Comparison of ENCODE assay signal across 23 mouse cellular contexts in genomic region chr12:32007040-32007439, GRCm38 (mm10). TPM values are rescaled to one million over a fixed set of nuclear protein-coding genes. Genes with fewer than 3 reads are reported as not detected.
DNase-seq lines count a peak whose midpoint lies in the region; ATAC-seq lines count a peak whose summit lies in the region.
"Had no signal": no experiment of that assay in that cellular context is flagged by ENCODE, and none has a peak within 500 bp of the region (broad histone marks: within the 10 kb centered on the region; RNA-seq: fewer than 3 reads in every experiment).

No protein-coding gene starts in this region.

- WGBS in heart, embryonic 11.5 days (ENCODE audit: insufficient replicate concordance), result 89% methylated on average over 8 of the region's 8 CpGs
- WGBS in midbrain, embryonic 11.5 days, result 91% methylated on average over 8 of the region's 8 CpGs
- WGBS in midbrain, embryonic 14.5 days, result 86% methylated on average over 8 of the region's 8 CpGs

- peak; percentile 67 for DNase-seq in heart, adult 11 months
- DNase-seq in midbrain, embryonic 11.5 days (ENCODE audit: low spot score, missing footprints), result peak; percentile 75
- no peak for DNase-seq in midbrain, embryonic 14.5 days
- peak; percentile 14 for DNase-seq in thymus, postnatal 0 days (ENCODE audit: low spot score)
- DNase-seq in thymus, postnatal 25 days, result no peak
- DNase-seq: adrenal gland, adult 2 months; adrenal gland, postnatal 10 days; adrenal gland, postnatal 25 days; cerebellum, adult 11 months; cerebellum, adult 18-20 months; cerebellum, adult 8-10 months; cerebellum, adult 9-11 months; cerebellum, postnatal 14 days; cerebellum, postnatal 36 days; embryo, embryonic 11 days had no signal

- H3K9me3 ChIP-seq in heart, embryonic 11.5 days (replicated peaks; ENCODE audit: control insufficient read depth, low read length), result no peaks in the 10 kb centered on the region
- H3K9me3 ChIP-seq in midbrain, embryonic 11.5 days (ENCODE audit: control insufficient read depth, low read length), result no peaks in the 10 kb centered on the region
- H3K9me3 ChIP-seq in midbrain, embryonic 14.5 days (ENCODE audit: control insufficient read depth, low read length), result no peaks in the 10 kb centered on the region
- H3K9me3 ChIP-seq: embryonic facial prominence, embryonic 15.5 days had no signal

- no peak overlapping the region for H3K9ac ChIP-seq in heart, embryonic 11.5 days (ENCODE audit: low read depth, low read length)
- H3K9ac ChIP-seq in midbrain, embryonic 11.5 days (ENCODE audit: low read length), result no peak overlapping the region
- no peak overlapping the region for H3K9ac ChIP-seq in midbrain, embryonic 14.5 days (replicated peaks; ENCODE audit: low read length)
- H3K9ac ChIP-seq: embryonic facial prominence, embryonic 13.5 days; embryonic facial prominence, embryonic 15.5 days; forebrain, embryonic 12.5 days had no signal

- no peaks in the 10 kb centered on the region for H3K4me1 ChIP-seq in heart, embryonic 11.5 days (ENCODE audit: control insufficient read depth, insufficient read depth, low read length)
- no peaks in the 10 kb centered on the region for H3K4me1 ChIP-seq in midbrain, embryonic 11.5 days (ENCODE audit: control insufficient read depth, insufficient read depth, low read length)
- H3K4me1 ChIP-seq in midbrain, embryonic 14.5 days (ENCODE audit: control insufficient read depth, insufficient read depth, low read length), result no peaks in the 10 kb centered on the region
- H3K4me1 ChIP-seq: embryonic facial prominence, embryonic 15.5 days; forebrain, embryonic 12.5 days had no signal

- H3K4me2 ChIP-seq in heart, embryonic 11.5 days, result no peak overlapping the region
- H3K4me2 ChIP-seq in midbrain, embryonic 11.5 days, result no peak overlapping the region
- no peak overlapping the region for H3K4me2 ChIP-seq in midbrain, embryonic 14.5 days (ENCODE audit: low read length)
- H3K4me2 ChIP-seq: embryonic facial prominence, embryonic 13.5 days; embryonic facial prominence, embryonic 15.5 days; forebrain, embryonic 12.5 days had no signal

- H3K4me3 ChIP-seq in heart, embryonic 11.5 days (ENCODE audit: low read depth, low read length), result no peak overlapping the region
- H3K4me3 ChIP-seq in midbrain, embryonic 11.5 days (ENCODE audit: low read depth, low read length), result no peak overlapping the region
- H3K4me3 ChIP-seq in midbrain, embryonic 14.5 days (replicated peaks; ENCODE audit: low read depth, low read length), result no peak overlapping the region
- H3K4me3 ChIP-seq: embryonic facial prominence, embryonic 13.5 days; embryonic facial prominence, embryonic 15.5 days; erythroblast, embryonic 14.5 days; forebrain, embryonic 10.5 days; forebrain, embryonic 12.5 days had no signal

- no peaks in the 10 kb centered on the region for H3K36me3 ChIP-seq in heart, embryonic 11.5 days (ENCODE audit: control insufficient read depth, insufficient read depth, low read length)
- H3K36me3 ChIP-seq in midbrain, embryonic 11.5 days (ENCODE audit: control insufficient read depth, insufficient read depth, low read length), result no peaks in the 10 kb centered on the region
- H3K36me3 ChIP-seq in midbrain, embryonic 14.5 days (ENCODE audit: control insufficient read depth, insufficient read depth, low read length), result no peaks in the 10 kb centered on the region
- H3K36me3 ChIP-seq: embryonic facial prominence, embryonic 15.5 days; forebrain, embryonic 10.5 days; forebrain, embryonic 12.5 days had no signal

- ATAC-seq in heart, embryonic 11.5 days (replicated peaks; ENCODE audit: insufficient number of reproducible peaks, low FRiP score, low TSS enrichment), result no peak
- ATAC-seq in midbrain, embryonic 11.5 days (ENCODE audit: low FRiP score), result no peak
- no peak for ATAC-seq in midbrain, embryonic 14.5 days (ENCODE audit: low FRiP score, low TSS enrichment)
- ATAC-seq: forebrain, embryonic 14.5 days; forebrain, embryonic 16.5 days had no signal

- no peaks in the 10 kb centered on the region for H3K27me3 ChIP-seq in heart, embryonic 11.5 days (ENCODE audit: control insufficient read depth, insufficient read depth, low read length)
- no peaks in the 10 kb centered on the region for H3K27me3 ChIP-seq in midbrain, embryonic 11.5 days (ENCODE audit: control insufficient read depth, insufficient read depth, low read length)
- no peaks in the 10 kb centered on the region for H3K27me3 ChIP-seq in midbrain, embryonic 14.5 days (ENCODE audit: control insufficient read depth, insufficient read depth, low read length)
- H3K27me3 ChIP-seq: embryonic facial prominence, embryonic 13.5 days; embryonic facial prominence, embryonic 15.5 days; forebrain, embryonic 12.5 days had no signal

- no peak overlapping the region for H3K27ac ChIP-seq in heart, embryonic 11.5 days (ENCODE audit: low read depth, low read length)
- no peak overlapping the region for H3K27ac ChIP-seq in midbrain, embryonic 11.5 days (ENCODE audit: low read depth, low read length)
- no peak overlapping the region for H3K27ac ChIP-seq in midbrain, embryonic 14.5 days (replicated peaks; ENCODE audit: low read depth, low read length)
- H3K27ac ChIP-seq: embryonic facial prominence, embryonic 13.5 days; embryonic facial prominence, embryonic 15.5 days; forebrain, embryonic 10.5 days; forebrain, embryonic 12.5 days had no signal

RNA-seq across cellular contexts. Expression of gene Prkar2b, which starts 54.1 kb away (rescaled TPM):
- 20.6 and 20.7 TPM in 2 replicates for polyA plus RNA-seq in heart, embryonic 11.5 days (2014; fragmentation: Nextera tagmentation; extraction: Ambion mirVana)
- polyA plus RNA-seq in midbrain, embryonic 11.5 days (2014; fragmentation: Nextera tagmentation; extraction: Ambion mirVana), result 73.7 and 83.0 TPM in 2 replicates
- 151 and 188 TPM in 2 replicates for polyA plus RNA-seq in midbrain, embryonic 14.5 days (2014; fragmentation: Nextera tagmentation; extraction: Ambion mirVana)
- polyA plus RNA-seq in thymus, postnatal 0 days (2015; fragmentation: Nextera tagmentation; extraction: Ambion mirVana), result 11.8 and 13.2 TPM in 2 replicates

RNA-seq across cellular contexts. Expression of gene Hbp1, which starts 56.7 kb away (rescaled TPM):
- 85.3 and 95.1 TPM in 2 replicates for polyA plus RNA-seq in heart, embryonic 11.5 days (2014; fragmentation: Nextera tagmentation; extraction: Ambion mirVana)
- polyA plus RNA-seq in midbrain, embryonic 11.5 days (2014; fragmentation: Nextera tagmentation; extraction: Ambion mirVana), result 88.8 and 96.0 TPM in 2 replicates
- polyA plus RNA-seq in midbrain, embryonic 14.5 days (2014; fragmentation: Nextera tagmentation; extraction: Ambion mirVana), result 46.2 and 70.8 TPM in 2 replicates
- 83.5 and 91.0 TPM in 2 replicates for polyA plus RNA-seq in thymus, postnatal 0 days (2015; fragmentation: Nextera tagmentation; extraction: Ambion mirVana)

Comparison
In these comparisons a context has a peak if more than half of its experiments do, and no peak if none do; other contexts are left out.
1. DNase-seq: peak in heart, adult 11 months (single experiment), midbrain, embryonic 11.5 days (single experiment) and thymus, postnatal 0 days (single experiment); none in midbrain, embryonic 14.5 days (single experiment) and thymus, postnatal 25 days (single experiment).